Mouse (Mus musculus): ENCODE measurements around the gene Eng. TPM values are rescaled to one million over a fixed set of nuclear protein-coding genes. Genes with fewer than 3 reads are reported as not detected.

Gene Eng
- polyA plus RNA-seq, 1 experiment from 2014 or later: 33.0 TPM

DNA sequence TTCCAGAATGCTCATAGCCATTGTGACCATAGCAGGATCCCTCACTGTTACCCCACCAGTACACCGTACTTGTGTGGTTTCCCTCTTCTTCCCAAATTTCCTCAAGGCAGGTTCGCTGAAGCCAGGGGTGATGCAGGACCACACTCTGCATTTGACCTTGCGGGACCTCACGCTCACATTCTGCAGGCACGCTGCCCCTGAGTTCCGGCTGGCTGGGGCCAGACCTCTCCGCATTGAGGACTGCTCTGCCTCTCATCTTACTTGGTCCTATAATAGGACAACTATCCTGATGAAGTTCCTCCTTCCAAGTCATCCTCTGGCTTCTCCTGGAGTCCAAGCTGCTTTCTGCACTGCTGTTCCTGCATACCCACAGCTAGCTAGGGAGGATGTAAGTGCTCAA is 9.8 kb upstream of the Eng start:
- Histone ChIP-seq H3K27ac (no peak overlapping the region), H3K4me2 (replicated peaks) (no peak overlapping the region), H3K9me3 (no peaks in the 10 kb centered on the region), H3K4me3 (no peak overlapping the region), H3K36me3 (0 out of 2 replicates have a peak, but pooled peaks cover 4% of the 10 kb centered on the region), H3K4me1 (peaks cover 7% of the 10 kb centered on the region), H3K9ac (no peak overlapping the region), H3K27me3 (replicated peaks) (no peaks in the 10 kb centered on the region)
- no peak for ATAC-seq (ENCODE audit: low FRiP score, low read depth)
- 92% methylated on average over 7 of the region's 7 CpGs for WGBS

DNA sequence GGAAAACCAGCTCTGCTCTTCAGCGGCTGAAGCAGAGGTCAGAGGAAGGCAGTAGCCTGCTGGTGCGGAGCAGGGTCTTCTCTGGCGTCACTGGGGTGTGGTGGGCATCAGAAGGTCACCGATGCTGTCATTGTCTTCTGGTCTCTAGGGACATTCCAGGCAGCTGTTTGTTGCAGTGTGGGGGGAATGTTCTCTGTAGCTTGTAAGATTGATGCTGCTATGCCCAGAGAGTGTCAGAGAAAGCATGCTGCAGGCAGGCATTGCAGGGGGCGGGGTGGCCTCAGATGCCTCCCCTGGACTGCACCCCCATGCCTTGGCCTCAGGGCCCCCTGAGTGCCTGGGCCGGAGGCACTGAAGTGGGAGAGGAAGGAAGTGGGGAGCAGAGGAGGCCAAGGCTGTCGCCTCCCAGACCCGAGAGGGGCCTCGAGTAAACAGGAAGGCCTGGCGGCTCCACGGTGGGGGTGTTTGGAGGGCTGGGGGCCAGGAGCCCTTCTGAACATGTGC is 8.6 kb upstream of the Eng start:
- WGBS: 33% methylated on average over 11 of the region's 11 CpGs
- Histone ChIP-seq H3K27ac (no peak overlapping the region), H3K9me3 (no peaks in the 10 kb centered on the region), H3K4me1 (peaks cover 7% of the 10 kb centered on the region), H3K36me3 (0 out of 2 replicates have a peak, but pooled peaks cover 4% of the 10 kb centered on the region), H3K4me2 (replicated peaks) (no peak overlapping the region), H3K4me3 (no peak overlapping the region), H3K27me3 (replicated peaks) (no peaks in the 10 kb centered on the region), H3K9ac (no peak overlapping the region; the same call in 1 of the 2 replicates)
- ATAC-seq (ENCODE audit: low FRiP score, low read depth): no peak

DNA sequence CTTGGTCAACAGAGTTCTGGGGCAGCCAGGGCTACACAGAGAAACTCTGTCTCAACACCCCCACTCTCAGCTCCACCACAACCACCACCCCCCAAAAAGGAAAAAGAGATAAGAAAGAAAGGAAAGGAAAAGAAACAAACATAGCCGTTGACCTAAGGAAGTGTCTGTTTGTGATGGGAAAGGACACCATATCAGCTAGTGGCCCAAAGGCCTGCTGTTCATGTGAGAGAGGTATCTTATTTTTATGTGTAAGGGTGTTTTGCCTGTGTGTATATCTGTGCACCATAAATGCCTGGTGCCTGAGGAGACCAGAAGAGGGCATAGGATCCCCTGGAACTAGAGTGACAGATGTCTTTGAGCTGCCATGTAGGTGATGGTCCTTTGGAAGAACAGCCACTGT is 6.8 kb upstream of the Eng start:
- no peaks in the 10 kb centered on the region for H3K27me3 ChIP-seq (replicated peaks)
- no peak overlapping the region for H3K9ac ChIP-seq
- WGBS: 81% methylated on average over 1 of the region's 1 CpGs
- no peak overlapping the region for H3K4me2 ChIP-seq (replicated peaks)
- H3K9me3 ChIP-seq: no peaks in the 10 kb centered on the region
- H3K4me3 ChIP-seq: no peak overlapping the region
- H3K36me3 ChIP-seq: 0 out of 2 replicates have a peak, but pooled peaks cover 1% of the 10 kb centered on the region
- H3K27ac ChIP-seq: no peak overlapping the region
- H3K4me1 ChIP-seq: peaks cover 7% of the 10 kb centered on the region
- ATAC-seq (ENCODE audit: low FRiP score, low read depth): no peak

DNA sequence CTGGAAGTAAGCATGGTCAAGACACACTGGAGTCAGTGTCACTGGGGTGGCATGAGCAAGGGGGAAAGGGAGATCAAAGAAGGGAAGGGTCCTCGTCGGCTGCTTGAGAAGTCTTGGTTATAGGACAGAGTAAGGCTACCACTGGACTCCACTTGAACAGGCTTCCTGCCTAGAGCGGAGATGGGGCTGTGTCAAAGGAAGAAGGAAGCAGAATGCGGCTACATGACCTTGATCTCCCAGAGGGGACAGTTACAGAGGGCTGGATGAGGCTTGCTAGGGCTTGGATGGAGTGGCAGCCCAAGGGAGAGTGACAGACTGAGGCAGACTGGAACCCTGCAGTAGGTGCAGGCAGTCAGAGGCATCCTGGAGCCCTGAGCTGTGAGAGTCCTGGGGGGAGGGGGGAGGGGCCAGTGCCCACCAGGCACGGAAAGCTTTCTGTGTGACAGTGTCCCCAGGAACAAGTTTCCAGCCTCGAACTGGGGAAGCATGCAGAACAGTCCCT is 5.8 kb upstream of the Eng start:
- Histone ChIP-seq H3K4me3 (no peak overlapping the region), H3K27ac (no peak overlapping the region), H3K4me1 (peaks cover 7% of the 10 kb centered on the region), H3K27me3 (replicated peaks) (no peaks in the 10 kb centered on the region), H3K4me2 (replicated peaks) (no peak overlapping the region), H3K9me3 (no peaks in the 10 kb centered on the region), H3K36me3 (no peaks in the 10 kb centered on the region), H3K9ac (no peak overlapping the region)
- ATAC-seq (ENCODE audit: low FRiP score, low read depth): no peak
- WGBS: 63% methylated on average over 6 of the region's 6 CpGs

DNA sequence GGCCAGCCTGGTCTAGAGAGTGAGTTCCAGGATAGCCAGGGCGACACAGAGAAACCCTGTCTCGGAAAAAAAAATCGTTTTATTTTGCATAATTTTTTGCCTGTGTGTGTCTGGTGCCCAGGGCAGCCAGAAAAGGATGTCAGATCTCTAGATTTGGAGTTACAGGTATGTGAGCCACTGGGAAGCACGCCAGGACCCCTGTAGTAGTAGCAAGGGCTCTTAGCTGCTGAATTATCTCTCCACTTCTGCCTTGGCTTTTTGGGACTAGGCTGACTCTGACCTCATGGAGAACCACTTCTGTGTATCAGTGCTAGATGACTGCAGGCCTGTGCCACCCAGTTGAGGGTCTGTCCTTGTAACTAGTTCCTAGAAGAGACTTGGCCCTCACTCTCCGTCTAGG is 4.6 kb upstream of the Eng start:
- 84% methylated on average over 5 of the region's 5 CpGs for WGBS
- no peak overlapping the region for H3K4me3 ChIP-seq
- no peaks in the 10 kb centered on the region for H3K36me3 ChIP-seq
- no peak overlapping the region for H3K4me2 ChIP-seq (replicated peaks)
- no peak overlapping the region for H3K27ac ChIP-seq
- H3K9ac ChIP-seq: no peak overlapping the region
- no peaks in the 10 kb centered on the region for H3K27me3 ChIP-seq (replicated peaks)
- H3K9me3 ChIP-seq: no peaks in the 10 kb centered on the region
- H3K4me1 ChIP-seq: peaks cover 10% of the 10 kb centered on the region
- no peak for ATAC-seq (ENCODE audit: low FRiP score, low read depth)

DNA sequence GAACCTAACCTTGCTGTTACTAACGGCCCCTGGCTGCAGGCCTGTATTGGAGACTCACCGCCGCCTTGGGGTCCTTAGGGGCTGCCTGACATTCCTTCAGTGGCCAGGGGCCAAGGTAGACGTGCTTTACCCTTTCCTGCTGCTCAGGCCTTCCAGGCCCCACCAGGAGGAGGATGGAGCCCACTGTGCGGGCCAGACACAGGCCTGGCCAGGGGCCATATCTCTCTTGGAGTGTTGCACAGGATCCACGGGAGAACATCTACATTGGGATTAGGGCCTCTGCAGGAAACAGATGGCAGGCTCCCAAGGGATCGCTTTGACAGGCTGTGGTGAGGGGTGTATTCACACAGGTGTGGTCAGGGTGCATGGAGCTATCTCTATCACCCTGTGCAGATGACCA is 3.6 kb upstream of the Eng start:
- H3K9ac ChIP-seq: no peak overlapping the region
- no peaks in the 10 kb centered on the region for H3K9me3 ChIP-seq
- no peak overlapping the region for H3K27ac ChIP-seq
- H3K4me3 ChIP-seq: no peak overlapping the region
- peaks cover 8% of the 10 kb centered on the region for H3K4me1 ChIP-seq
- no peaks in the 10 kb centered on the region for H3K27me3 ChIP-seq (replicated peaks)
- no peak overlapping the region for H3K4me2 ChIP-seq (replicated peaks)
- no peak for ATAC-seq (ENCODE audit: low FRiP score, low read depth)
- H3K36me3 ChIP-seq: no peaks in the 10 kb centered on the region
- 79% methylated on average over 7 of the region's 7 CpGs for WGBS

DNA sequence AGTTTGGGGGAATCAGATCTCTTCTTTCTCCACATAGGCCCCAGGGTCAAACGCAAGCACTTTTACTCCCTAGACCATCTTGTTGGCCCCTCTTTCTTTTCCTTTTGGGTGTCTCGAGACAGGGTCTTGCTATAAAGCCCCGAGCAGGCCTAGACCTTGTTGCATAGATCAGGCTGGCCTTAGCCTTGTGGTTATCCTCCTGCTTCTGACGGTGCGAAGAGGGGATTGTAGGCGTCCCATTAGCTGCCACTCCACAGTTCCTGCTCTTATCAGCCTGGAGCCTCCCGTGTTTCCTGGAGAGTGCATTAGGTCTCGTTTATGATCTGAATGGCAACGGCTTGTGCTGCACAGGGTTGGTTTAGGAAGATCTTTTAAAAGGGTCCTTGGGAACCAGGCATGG is 2.3 kb upstream of the Eng start:
- Histone ChIP-seq H3K4me1 (peaks cover 3% of the 10 kb centered on the region; the same call in 1 of the 2 replicates), H3K36me3 (no peaks in the 10 kb centered on the region), H3K4me3 (no peak overlapping the region), H3K27ac (no peak overlapping the region), H3K4me2 (replicated peaks) (no peak overlapping the region), H3K9me3 (no peaks in the 10 kb centered on the region), H3K27me3 (replicated peaks) (no peaks in the 10 kb centered on the region), H3K9ac (no peak overlapping the region)
- WGBS: 80% methylated on average over 9 of the region's 9 CpGs
- no peak for ATAC-seq (ENCODE audit: low FRiP score, low read depth)

DNA sequence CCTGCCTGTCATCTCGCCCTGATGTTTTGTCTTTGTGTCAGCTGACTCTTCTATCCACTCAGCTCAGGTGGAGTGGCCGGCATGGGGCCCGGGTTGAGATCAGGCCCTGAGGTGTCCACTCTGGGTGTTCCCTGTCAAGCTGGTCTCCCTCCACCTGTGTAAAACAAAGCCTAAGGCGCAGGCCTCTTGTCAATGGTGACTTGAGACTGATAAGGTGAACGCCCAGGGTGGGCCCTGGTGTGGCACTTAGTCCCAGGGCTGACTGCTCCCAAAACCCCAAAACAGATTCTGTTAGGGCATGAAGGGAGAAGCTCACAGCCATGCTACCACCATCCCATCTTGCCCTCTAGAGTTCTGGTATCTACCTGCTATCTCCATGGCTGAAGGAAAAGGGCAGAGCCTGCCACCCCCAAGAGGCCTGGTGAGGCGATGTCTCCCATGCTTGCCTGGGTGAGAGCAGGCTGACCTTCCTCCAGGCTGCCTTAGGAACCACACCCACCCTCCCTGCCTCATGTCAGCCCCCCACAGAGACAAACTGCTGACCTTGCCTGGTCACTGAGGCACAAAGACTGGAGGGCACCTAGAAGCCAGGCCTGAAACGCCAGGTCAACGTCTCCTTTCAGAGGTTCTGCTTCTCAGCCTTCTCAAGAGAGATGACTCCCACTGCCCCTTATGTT is 1.5 kb upstream of the Eng start:
- H3K9me3 ChIP-seq: no peaks in the 10 kb centered on the region
- WGBS: 89% methylated on average over 8 of the region's 8 CpGs
- no peaks in the 10 kb centered on the region for H3K27me3 ChIP-seq (replicated peaks)
- no peak overlapping the region for H3K27ac ChIP-seq
- peaks cover 3% of the 10 kb centered on the region; the same call in 1 of the 2 replicates for H3K4me1 ChIP-seq
- no peak for ATAC-seq (ENCODE audit: low FRiP score, low read depth)
- H3K36me3 ChIP-seq: no peaks in the 10 kb centered on the region
- H3K4me3 ChIP-seq: no peak overlapping the region
- H3K4me2 ChIP-seq (replicated peaks): no peak overlapping the region
- no peak overlapping the region for H3K9ac ChIP-seq

DNA sequence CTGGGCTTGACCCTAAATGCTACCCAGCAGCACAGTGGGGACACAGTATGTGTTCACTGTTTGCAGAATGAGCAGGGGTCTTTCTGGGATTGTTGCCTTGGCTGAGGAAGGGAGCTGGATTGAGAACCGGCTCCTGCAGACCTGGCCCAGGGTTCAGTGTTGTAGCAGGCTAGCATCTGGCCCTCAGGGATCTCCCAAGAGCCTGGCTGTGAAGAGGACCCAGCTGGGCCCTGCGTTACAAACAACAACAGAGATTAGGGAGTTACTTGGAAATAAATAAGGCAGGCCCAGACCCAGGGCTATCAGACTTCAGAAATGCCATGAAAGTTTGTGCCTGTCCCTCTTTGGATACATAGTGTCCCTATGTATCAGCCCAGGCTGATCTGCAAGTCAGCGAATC is 748 bp upstream of the Eng start:
- Histone ChIP-seq H3K9me3 (no peaks in the 10 kb centered on the region), H3K9ac (no peak overlapping the region), H3K4me3 (no peak overlapping the region), H3K27me3 (replicated peaks) (no peaks in the 10 kb centered on the region), H3K36me3 (no peaks in the 10 kb centered on the region), H3K27ac (no peak overlapping the region), H3K4me1 (peaks cover 3% of the 10 kb centered on the region; the same call in 1 of the 2 replicates), H3K4me2 (replicated peaks) (no peak overlapping the region)
- ATAC-seq (ENCODE audit: low FRiP score, low read depth): no peak
- 82% methylated on average over 3 of the region's 3 CpGs for WGBS

DNA sequence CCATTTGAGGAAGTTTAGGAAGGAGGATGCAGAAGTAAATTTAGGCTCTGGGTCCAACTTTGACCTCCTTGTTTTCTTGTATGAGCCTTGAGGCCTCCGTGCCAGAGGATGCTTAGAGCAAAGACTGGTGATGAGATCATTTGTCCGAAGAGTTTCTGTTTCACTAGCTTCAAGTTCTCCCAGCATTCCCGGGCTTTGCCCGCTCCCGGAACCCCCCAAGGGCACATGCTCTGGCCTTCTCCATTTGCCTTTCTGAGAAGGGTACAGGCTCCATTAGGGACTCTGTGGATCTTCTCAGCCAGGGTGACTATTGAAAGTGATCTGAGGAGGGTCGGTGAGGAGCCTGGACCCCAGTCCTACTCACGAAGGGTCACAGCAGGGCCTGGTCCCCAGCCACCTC is 971 bp downstream of the Eng start:
- Histone ChIP-seq H3K9me3 (no peaks in the 10 kb centered on the region), H3K36me3 (no peaks in the 10 kb centered on the region), H3K4me1 (peaks cover 3% of the 10 kb centered on the region; the same call in 1 of the 2 replicates), H3K27me3 (replicated peaks) (no peaks in the 10 kb centered on the region), H3K4me2 (replicated peaks) (no peak overlapping the region), H3K27ac (no peak overlapping the region), H3K4me3 (no peak overlapping the region), H3K9ac (no peak overlapping the region)
- ATAC-seq (ENCODE audit: low FRiP score, low read depth): no peak
- 90% methylated on average over 7 of the region's 7 CpGs for WGBS

DNA sequence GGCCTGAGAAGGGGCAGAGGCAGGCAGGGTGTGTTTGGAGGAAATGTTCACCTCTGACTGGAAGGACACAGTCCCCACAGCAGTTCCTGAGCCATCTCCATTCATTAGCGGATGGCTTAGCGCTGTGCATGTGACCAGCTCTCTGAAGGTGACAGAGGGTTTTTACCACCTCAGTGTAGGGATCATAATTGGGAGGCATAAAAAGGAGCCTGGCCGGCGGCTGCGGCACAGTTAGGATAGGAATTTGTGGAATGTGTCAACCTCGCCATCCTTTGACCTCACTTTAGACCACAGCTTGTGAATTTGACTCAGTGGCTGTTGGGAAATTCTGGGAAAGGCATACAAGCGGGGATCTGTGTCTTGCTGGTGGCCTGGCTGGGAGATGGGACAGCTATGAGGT is 7.4 kb downstream of the Eng start:
- Histone ChIP-seq H3K9ac (no peak overlapping the region), H3K9me3 (no peaks in the 10 kb centered on the region), H3K4me2 (replicated peaks) (no peak overlapping the region), H3K4me3 (no peak overlapping the region), H3K27me3 (replicated peaks) (no peaks in the 10 kb centered on the region), H3K36me3 (no peaks in the 10 kb centered on the region), H3K4me1 (peaks cover 5% of the 10 kb centered on the region; the same call in 1 of the 2 replicates), H3K27ac (no peak overlapping the region)
- no peak for ATAC-seq (ENCODE audit: low FRiP score, low read depth)
- WGBS: 28% methylated on average over 7 of the region's 7 CpGs

DNA sequence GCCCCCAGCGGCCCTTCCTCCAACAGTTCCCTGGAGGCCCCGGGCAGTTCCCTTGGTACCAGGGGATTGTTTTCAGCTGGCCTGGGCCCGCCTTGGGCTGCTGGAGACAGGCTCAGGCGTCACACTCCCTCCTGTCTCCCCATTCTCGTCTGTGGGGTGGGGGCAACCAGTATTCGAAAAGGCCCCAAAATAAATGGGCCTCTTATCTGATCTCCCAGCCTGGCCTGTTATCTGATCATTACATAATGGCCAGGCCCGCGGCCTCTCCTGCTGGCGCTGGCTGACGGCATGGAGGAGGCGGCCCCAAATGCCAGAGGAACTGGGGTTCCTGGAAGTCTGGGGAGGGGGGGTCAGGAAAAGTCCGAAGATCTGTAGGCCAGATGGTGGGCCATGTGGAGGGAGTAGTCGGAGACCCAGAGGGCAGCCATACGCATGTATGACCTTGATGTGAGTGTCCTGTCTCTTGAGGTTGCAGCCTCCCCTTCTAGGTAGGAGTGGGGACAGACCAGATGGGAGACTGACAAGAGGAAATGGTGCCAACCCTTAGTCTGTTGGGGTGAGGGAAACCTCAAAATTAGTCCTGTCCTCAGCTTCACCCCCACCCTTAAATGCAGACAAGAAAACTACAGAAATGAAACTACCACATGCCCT is 8.5 kb downstream of the Eng start:
- Histone ChIP-seq H3K9ac (no peak overlapping the region), H3K4me3 (no peak overlapping the region), H3K4me1 (peaks cover 5% of the 10 kb centered on the region; the same call in 1 of the 2 replicates), H3K27me3 (replicated peaks) (no peaks in the 10 kb centered on the region), H3K4me2 (replicated peaks) (no peak overlapping the region), H3K9me3 (no peaks in the 10 kb centered on the region), H3K27ac (no peak overlapping the region), H3K36me3 (no peaks in the 10 kb centered on the region)
- WGBS: 68% methylated on average over 14 of the region's 14 CpGs
- ATAC-seq (ENCODE audit: low FRiP score, low read depth): no peak

Measured in neural tube, embryonic 12.5 days (tissue).